Mouse (Mus musculus) naive thymus-derived CD4-positive, alpha-beta T cell, adult 2 months (primary cell): ENCODE data around the gene Ddx20.

Experiments
- DNase-seq: peaks from one replicate; pipeline ENCODE4 v3.0.0-alpha.2; 2011; ENCODE audit warnings: low read depth

Gene Ddx20

DNA sequence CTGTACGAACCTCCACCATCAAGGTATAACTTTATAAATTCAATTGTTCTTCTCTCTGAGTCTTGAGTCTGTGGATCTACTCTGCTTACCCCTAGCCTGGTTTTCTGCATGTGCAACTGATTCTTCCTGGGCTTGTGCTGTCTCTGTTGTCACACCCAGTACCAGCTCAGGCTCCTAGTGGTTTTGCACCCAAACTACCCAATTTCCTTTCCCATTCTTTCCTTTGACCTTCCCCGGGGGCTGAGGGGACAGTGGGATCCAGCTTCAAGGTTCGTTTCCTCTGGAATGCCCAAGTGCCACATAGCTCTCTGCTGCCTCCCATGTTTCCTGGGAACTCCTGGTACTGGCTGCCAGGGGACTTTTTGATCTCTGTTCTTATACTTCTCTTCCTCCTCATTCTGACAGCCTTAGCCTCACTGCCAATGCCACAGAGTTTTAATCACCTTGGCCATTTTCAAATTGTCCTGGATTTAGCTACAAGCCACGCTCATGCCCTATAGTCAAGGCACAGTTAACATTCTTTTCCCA lies 20.3 kb downstream of the Ddx20 start:
- no peak for DNase-seq

GRCm38 (mm10) chr3:105665105-105665765 lies 22.1 kb downstream of the Ddx20 start:
- no peak for DNase-seq

DNA sequence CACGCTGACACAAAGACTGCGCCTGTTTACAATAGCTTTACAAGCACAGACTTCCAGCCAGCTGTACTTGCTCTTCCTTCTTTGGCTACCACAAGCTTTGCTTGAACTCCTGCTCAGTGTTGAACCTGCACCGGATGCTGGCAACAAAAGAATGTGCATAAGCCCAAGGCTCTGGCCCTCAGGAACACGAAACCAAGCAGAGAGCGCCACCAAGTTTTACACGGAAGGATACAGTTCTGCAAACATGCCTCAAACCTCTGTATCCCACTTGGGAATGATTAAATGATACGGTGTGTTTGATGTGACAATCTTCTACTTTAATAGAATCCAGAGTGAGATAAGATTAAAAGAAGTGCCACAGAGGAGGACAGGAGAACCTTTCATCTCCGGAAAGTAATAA lies 24.3 kb downstream of the Ddx20 start:
- peak; percentile 34 for DNase-seq

DNA sequence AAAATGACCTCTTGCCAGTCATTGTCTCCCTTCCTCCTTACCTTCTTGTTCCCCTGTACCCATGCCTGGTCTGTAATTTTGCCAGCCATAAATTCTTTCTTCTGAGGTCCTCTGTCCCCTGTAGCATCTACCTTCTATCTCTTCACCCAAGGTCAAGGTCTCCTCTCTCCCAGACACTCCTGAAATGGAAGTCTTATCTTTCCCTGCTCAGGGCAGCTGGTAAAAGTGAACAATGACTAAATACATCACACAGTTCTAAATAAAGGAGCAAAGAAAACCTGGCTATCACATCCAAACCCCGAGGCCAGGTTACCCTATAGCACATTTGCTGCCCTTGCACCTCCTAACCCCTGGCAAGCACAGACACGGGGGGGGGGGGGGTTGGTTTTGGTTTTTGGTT lies 26.8 kb downstream of the Ddx20 start:
- no peak for DNase-seq

GRCm38 (mm10) chr3:105655031-105655585 lies 32.3 kb downstream of the Ddx20 start:
- no peak for DNase-seq

- no peak for DNase-seq
Measured at GRCm38 (mm10) chr3:105653544-105654380, 33.6 kb downstream of the Ddx20 start.

DNA sequence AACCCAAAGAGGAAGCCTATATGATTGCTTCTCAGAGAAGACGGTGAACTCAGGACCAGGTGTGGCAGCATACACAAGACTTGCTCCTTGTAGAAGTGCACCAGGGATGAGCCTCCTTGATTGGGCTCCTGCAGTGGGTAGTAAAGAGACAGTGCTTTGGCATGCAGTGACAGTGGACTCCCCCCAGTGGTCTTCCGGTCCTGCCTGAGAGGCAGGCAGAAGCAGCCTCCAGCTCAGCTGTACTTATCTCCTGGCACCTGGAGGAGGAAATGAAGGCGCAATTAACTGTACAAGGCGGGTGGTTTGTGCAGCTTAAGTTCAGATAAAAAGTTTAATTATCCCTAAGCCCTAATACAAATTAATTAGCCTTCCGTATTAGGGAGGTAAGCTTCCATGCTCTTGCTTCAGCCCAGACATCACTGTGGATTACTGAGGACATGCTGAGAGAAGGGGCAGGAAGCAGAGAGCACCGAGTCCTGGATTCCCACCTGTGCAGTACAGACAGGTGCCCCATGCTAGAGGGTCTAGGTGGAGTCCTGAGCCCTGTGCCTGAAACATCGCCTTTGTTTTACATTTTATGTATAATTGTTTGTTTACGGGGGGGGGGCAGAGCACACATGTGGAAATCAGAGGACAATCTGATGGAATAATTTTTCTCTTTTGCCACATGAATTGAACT lies 38.3 kb downstream of the Ddx20 start:
- DNase-seq, result no peak

- no peak for DNase-seq
Measured at GRCm38 (mm10) chr3:105643566-105643965, 43.8 kb downstream of the Ddx20 start.

DNA sequence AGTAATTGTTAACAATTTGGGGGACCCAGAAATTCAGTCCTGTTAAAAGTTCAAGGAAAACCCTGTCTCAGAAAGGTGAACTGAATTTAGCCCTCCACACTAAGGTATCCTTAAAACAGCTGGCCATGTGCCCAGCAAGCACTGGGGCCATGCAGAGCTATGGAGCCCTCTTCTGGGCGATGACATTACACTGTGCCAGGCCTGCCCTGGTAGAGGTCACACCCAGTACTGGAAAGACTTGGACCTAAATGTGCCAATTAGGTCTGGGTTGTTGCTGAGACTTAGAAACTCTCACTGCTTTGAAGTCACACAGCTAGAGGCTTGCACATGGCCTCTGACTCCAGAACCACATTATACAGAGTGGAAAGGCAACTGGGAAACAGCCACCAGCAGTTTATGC lies 45.2 kb downstream of the Ddx20 start:
- DNase-seq, result no peak

DNA sequence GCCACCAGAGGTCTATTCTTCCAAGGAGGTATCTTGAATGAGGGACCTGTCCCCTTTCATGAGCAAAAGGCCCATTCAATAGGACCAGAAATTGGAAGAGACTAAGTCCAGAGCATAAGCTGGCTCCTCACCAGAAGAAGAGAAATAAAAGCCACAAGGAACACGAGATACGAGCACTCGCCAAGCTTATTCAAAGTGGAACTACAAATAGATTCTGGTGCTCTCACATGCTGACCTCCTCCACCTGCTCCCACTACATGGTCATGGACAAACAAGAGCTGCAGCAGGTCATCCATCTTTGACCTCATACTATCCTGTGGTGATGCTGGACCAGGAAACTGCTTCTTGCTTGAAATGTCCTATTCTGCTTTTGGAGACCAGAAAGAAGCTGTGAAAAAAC lies 54.4 kb downstream of the Ddx20 start:
- DNase-seq, result no peak

GRCm38 (mm10) chr3:105632296-105632695 lies 55.1 kb downstream of the Ddx20 start:
- DNase-seq, result no peak
